Mouse (Mus musculus) heart, postnatal 4 days (tissue): ENCODE measurements around the gene 3110040N11Rik. TPM values are rescaled to one million over a fixed set of nuclear protein-coding genes. Genes with fewer than 3 reads are reported as not detected.

Source experiments
- DNase-seq: peaks from one replicate; pipeline ENCODE4 v3.0.0; 2021
- total RNA-seq, 2 experiments: library from RNA; stranded (reverse); gene quantifications; 2 replicates each; pipeline ENCODE4 v1.2.3; 2021

3110040N11Rik gene
- total RNA-seq, 2 experiments from 2014 or later: 25.4 to 28.0 TPM

GRCm38 (mm10) chr7:81738720-81739385 lies 50.4 kb downstream of the 3110040N11Rik start:
- no peak for DNase-seq

GRCm38 (mm10) chr7:81735300-81736048 lies 53.8 kb downstream of the 3110040N11Rik start:
- no peak for DNase-seq

- DNase-seq: no peak
These were observed 56.8 kb downstream of the 3110040N11Rik start for GRCm38 (mm10) chr7:81732183-81733089.

Other genes with a start within 250 kb of the 3110040N11Rik start
- gene Fsd2, start 222.5 kb downstream of the 3110040N11Rik start, total RNA-seq: 100 to 1,000 TPM; 199 to 200 TPM
- 1 to 10 TPM; 8.3 to 8.4 TPM for gene Whamm, start 218.2 kb downstream of the 3110040N11Rik start, total RNA-seq
- gene Homer2, start 82.0 kb downstream of the 3110040N11Rik start, total RNA-seq: 10 to 100 TPM; 60.7 to 63.1 TPM
- 10 to 100 TPM; 28.6 to 32.2 TPM for gene Ramac, start 26.6 kb downstream of the 3110040N11Rik start, total RNA-seq
- 100 to 1,000 TPM; 128 to 133 TPM for gene Btbd1, start 40.0 kb upstream of the 3110040N11Rik start, total RNA-seq
- not detected for gene Gm10160, start 66.3 kb upstream of the 3110040N11Rik start, total RNA-seq
- gene Tm6sf1, start 69.5 kb upstream of the 3110040N11Rik start, total RNA-seq: 10 to 100 TPM; 11.8 to 20.6 TPM
- gene Hdgfl3, start 145.0 kb upstream of the 3110040N11Rik start, total RNA-seq: 10 to 100 TPM; 17.6 to 20.2 TPM
- 1 to 10 TPM; 3.1 to 3.7 TPM for gene Bnc1, start 202.8 kb upstream of the 3110040N11Rik start, total RNA-seq